Mouse (Mus musculus): Measurements from ENCODE around the gene Nle1.

DNA sequence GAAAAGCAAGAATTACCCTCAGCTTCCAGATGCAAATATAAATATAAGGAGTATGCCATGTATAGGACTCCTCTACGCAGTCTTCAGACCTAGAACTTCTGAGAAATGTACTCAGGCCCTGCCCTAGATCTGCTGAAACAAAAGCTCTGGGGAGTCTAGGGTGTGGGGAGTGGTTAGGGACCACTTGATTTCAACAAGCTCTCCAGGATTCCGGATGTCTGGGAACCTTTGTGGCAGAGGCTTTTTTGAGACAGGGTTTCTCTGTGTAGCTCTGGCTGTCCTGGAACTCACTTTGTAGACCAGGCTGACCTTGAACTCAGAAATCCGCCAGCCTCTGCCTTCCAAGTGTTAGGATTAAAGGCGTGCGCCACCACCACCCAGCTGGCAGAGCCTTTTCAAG is 2.4 kb downstream of the Nle1 start:
- TF ChIP-seq POLR2A (IDR thresholded peaks at IDR 0.05; ENCODE audit: low read depth, low read length) (no peak), CTCF (IDR thresholded peaks at IDR 0.05; ENCODE audit: extremely low read depth, insufficient read depth, insufficient read length, insufficient replicate concordance) (no peak)
